Mouse (Mus musculus) CH12.LX (cell line): Measurements from ENCODE around the gene Tbr1.

Experiments
- CTCF ChIP-seq, 2 experiments: IDR thresholded peaks in 1 of 2; conservative IDR thresholded peaks in 1 of 2; 2 replicates each; pipeline ENCODE4 v1.5.1; 2011 to 2012; ENCODE audit warnings: low read depth in 2 of 2, low read length in 2 of 2, improper control_type of control experiment in 1 of 2, inconsistent platforms in 1 of 2, mild to moderate bottlenecking in 1 of 2, moderate library complexity in 1 of 2
- EP300 ChIP-seq: IDR thresholded peaks from 2 replicates; pipeline ENCODE4 v1.6.1; 2011; ENCODE audit warnings: low read length, improper control_type of control experiment
- NRF1 ChIP-seq: IDR thresholded peaks from 2 replicates; pipeline ENCODE4 v1.6.1; 2014; ENCODE audit warnings: low read depth, mild to moderate bottlenecking, inconsistent platforms, low read length, improper control_type of control experiment, moderate library complexity
- POLR2A ChIP-seq: IDR thresholded peaks from 2 replicates; pipeline ENCODE4 v1.6.1; 2011; ENCODE audit warnings: low read depth, mild to moderate bottlenecking, improper control_type of control experiment, low read length
- TCF12 ChIP-seq: IDR thresholded peaks from 2 replicates; pipeline ENCODE4 v1.6.1; 2014; ENCODE audit warnings: low read depth, mild to moderate bottlenecking, inconsistent platforms, low read length, improper control_type of control experiment
- USF2 ChIP-seq: conservative IDR thresholded peaks from 2 replicates; pipeline ENCODE4 v1.6.1; 2011; ENCODE audit warnings: low read depth, low read length, improper control_type of control experiment

GRCm38 (mm10) chr2:61804841-61805540, 2.3 kb downstream of the Tbr1 start:
- TF ChIP-seq CTCF (conservative IDR thresholded peaks at IDR 0.05 in 1 of 2, IDR thresholded peaks at IDR 0.05 in 1 of 2; ENCODE audit: low read depth in 2 of 2, low read length in 2 of 2) (no peak), USF2 (no peak), NRF1 (no peak), TCF12 (no peak), EP300 (no peak), POLR2A (no peak)
